Mouse (Mus musculus) MEL (cell line): ENCODE data around the gene Rnase4. TPM values are rescaled to one million over a fixed set of nuclear protein-coding genes. Genes with fewer than 3 reads are reported as not detected.

ENCODE experiments used
- DNase-seq: peaks from one replicate; pipeline ENCODE4 v3.0.0; 2011; ENCODE audit warnings: low read depth, low spot score
- H3K27ac ChIP-seq: 2 replicates; pipeline ENCODE4 v1.5.1; 2012; ENCODE audit warnings: low read depth, mild to moderate bottlenecking, control low read depth, low read length, moderate library complexity; ENCODE audit not compliant: control insufficient read depth
- H3K27me3 ChIP-seq, 2 experiments: fragments of 150-350 bp in 1 of 2; sonication (generic) in 1 of 2; 2 replicates each; pipeline ENCODE4 v1.6.1; 2012; ENCODE audit warnings: low read length in 2 of 2, mild to moderate bottlenecking in 2 of 2, improper control_type of control experiment in 1 of 2, moderate library complexity in 1 of 2; ENCODE audit not compliant: insufficient read depth in 2 of 2, control insufficient read depth in 1 of 2
- H3K36me3 ChIP-seq, 2 experiments: 2 replicates each; pipeline ENCODE4 v1.6.1; 2012 to 2014; ENCODE audit warnings: low read length in 2 of 2, improper control_type of control experiment in 1 of 2, inconsistent platforms in 1 of 2, mild to moderate bottlenecking in 1 of 2; ENCODE audit not compliant: insufficient read depth in 2 of 2, control insufficient read depth in 1 of 2
- H3K4me1 ChIP-seq, 2 experiments: fragments of 150-350 bp in 1 of 2; sonication (generic) in 1 of 2; 2 replicates each; pipeline ENCODE4 v1.6.1; 2012; ENCODE audit warnings: low read length in 2 of 2, improper control_type of control experiment in 1 of 2, mild to moderate bottlenecking in 1 of 2; ENCODE audit not compliant: insufficient read depth in 2 of 2, control insufficient read depth in 1 of 2
- H3K4me3 ChIP-seq, 2 experiments: fragments of 150-350 bp in 1 of 2; sonication (generic) in 1 of 2; 2 replicates each; pipeline ENCODE4 v1.5.1; 2012; ENCODE audit warnings: low read depth in 2 of 2, low read length in 2 of 2, mild to moderate bottlenecking in 2 of 2, moderate library complexity in 2 of 2, control low read depth in 1 of 2, improper control_type of control experiment in 1 of 2; ENCODE audit not compliant: control insufficient read depth in 1 of 2, insufficient read depth in 1 of 2
- H3K79me2 ChIP-seq: 2 replicates; pipeline ENCODE4 v1.6.1; 2012; ENCODE audit warnings: mild to moderate bottlenecking, low read length, moderate library complexity; ENCODE audit not compliant: control insufficient read depth, poor library complexity, insufficient read depth
- H3K9ac ChIP-seq: 2 replicates; pipeline ENCODE4 v1.6.1; 2012; ENCODE audit warnings: low read depth, mild to moderate bottlenecking, control low read depth, low read length, moderate library complexity; ENCODE audit not compliant: control insufficient read depth, poor library complexity, severe bottlenecking
- H3K9me3 ChIP-seq: fragments of 150-350 bp; sonication (generic); replicated peaks from 2 replicates; pipeline ENCODE4 v1.6.1; 2012; ENCODE audit warnings: mild to moderate bottlenecking, low read length, improper control_type of control experiment, moderate library complexity; ENCODE audit not compliant: insufficient read depth
- CTCF ChIP-seq, 3 experiments: IDR thresholded peaks in 2 of 3; conservative IDR thresholded peaks in 1 of 3; 2 replicates each; pipeline ENCODE4 v1.5.1; 2011 to 2012; ENCODE audit warnings: low read length in 3 of 3, low read depth in 2 of 3, mild to moderate bottlenecking in 2 of 3, improper control_type of control experiment in 1 of 3, inconsistent platforms in 1 of 3, mixed read lengths in 1 of 3, moderate library complexity in 1 of 3; ENCODE audit not compliant: control insufficient read depth in 1 of 3, insufficient read depth in 1 of 3, poor library complexity in 1 of 3, severe bottlenecking in 1 of 3
- E2F4 ChIP-seq: IDR thresholded peaks from 2 replicates; pipeline ENCODE4 v1.6.1; 2011; ENCODE audit warnings: low read depth, low read length, improper control_type of control experiment, borderline replicate concordance
- ELF1 ChIP-seq: IDR thresholded peaks from 2 replicates; pipeline ENCODE4 v1.6.1; 2014; ENCODE audit warnings: low read depth, mild to moderate bottlenecking, inconsistent platforms, low read length, improper control_type of control experiment, moderate library complexity
- EP300 ChIP-seq, 2 experiments: IDR thresholded peaks; 2 replicates each; pipeline ENCODE4 v1.6.1; 2011; ENCODE audit warnings: improper control_type of control experiment in 2 of 2, low read length in 2 of 2, low read depth in 1 of 2, mild to moderate bottlenecking in 1 of 2
- GABPA ChIP-seq: IDR thresholded peaks from 2 replicates; pipeline ENCODE4 v1.6.1; 2012; ENCODE audit warnings: low read depth, mild to moderate bottlenecking, inconsistent platforms, low read length, improper control_type of control experiment, moderate library complexity
- HCFC1 ChIP-seq: IDR thresholded peaks from 2 replicates; pipeline ENCODE4 v1.6.1; 2012; ENCODE audit warnings: low read depth, mild to moderate bottlenecking, inconsistent platforms, low read length, improper control_type of control experiment, moderate library complexity
- JUND ChIP-seq: IDR thresholded peaks from 2 replicates; pipeline ENCODE4 v1.6.1; 2011; ENCODE audit warnings: low read depth, mild to moderate bottlenecking, improper control_type of control experiment, low read length
- KAT2A ChIP-seq: conservative IDR thresholded peaks from 2 replicates; pipeline ENCODE4 v1.6.1; 2012; ENCODE audit warnings: low read depth, low read length, improper control_type of control experiment, inconsistent platforms
- MAFK ChIP-seq: IDR thresholded peaks from 2 replicates; pipeline ENCODE4 v1.6.1; 2011; ENCODE audit warnings: low read depth, mild to moderate bottlenecking, low read length, improper control_type of control experiment, borderline replicate concordance
- MAX ChIP-seq: IDR thresholded peaks from 2 replicates; pipeline ENCODE4 v1.6.1; 2011; ENCODE audit warnings: low read length, improper control_type of control experiment
- MEF2A ChIP-seq: IDR thresholded peaks from 2 replicates; pipeline ENCODE4 v1.6.1; 2014; ENCODE audit warnings: low read depth, mild to moderate bottlenecking, inconsistent platforms, low read length, improper control_type of control experiment; ENCODE audit not compliant: poor library complexity, insufficient replicate concordance, severe bottlenecking; ENCODE audit errors: extremely low read depth
- MYC ChIP-seq: IDR thresholded peaks from 2 replicates; pipeline ENCODE4 v1.6.1; 2011; ENCODE audit warnings: low read depth, mild to moderate bottlenecking, low read length, improper control_type of control experiment, moderate library complexity
- NELFE ChIP-seq: IDR thresholded peaks from 2 replicates; pipeline ENCODE4 v1.6.1; 2011; ENCODE audit warnings: low read depth, low read length, improper control_type of control experiment
- NRF1 ChIP-seq: IDR thresholded peaks from 2 replicates; pipeline ENCODE4 v1.6.1; 2014; ENCODE audit warnings: low read depth, mild to moderate bottlenecking, inconsistent platforms, low read length, improper control_type of control experiment, moderate library complexity; ENCODE audit not compliant: poor library complexity, insufficient read depth, severe bottlenecking
- POLR2A ChIP-seq, 2 experiments: IDR thresholded peaks; 2 replicates each; pipeline ENCODE4 v1.6.1; 2011 to 2012; ENCODE audit warnings: low read length in 2 of 2, mild to moderate bottlenecking in 2 of 2, control low read depth in 1 of 2, improper control_type of control experiment in 1 of 2, low read depth in 1 of 2, moderate library complexity in 1 of 2; ENCODE audit not compliant: control insufficient read depth in 1 of 2, insufficient read depth in 1 of 2, poor library complexity in 1 of 2
- TBP ChIP-seq: IDR thresholded peaks from 2 replicates; pipeline ENCODE4 v1.8.0; 2011; ENCODE audit warnings: low read depth, low read length, improper control_type of control experiment
- TCF12 ChIP-seq: IDR thresholded peaks from 2 replicates; pipeline ENCODE4 v1.6.1; 2014; ENCODE audit warnings: low read depth, mild to moderate bottlenecking, inconsistent platforms, low read length, improper control_type of control experiment, moderate library complexity
- USF2 ChIP-seq, 2 experiments: IDR thresholded peaks; 2 replicates each; pipeline ENCODE4 v1.6.1; 2011 to 2012; ENCODE audit warnings: improper control_type of control experiment in 2 of 2, low read length in 2 of 2, borderline replicate concordance in 1 of 2, inconsistent platforms in 1 of 2, low read depth in 1 of 2, mild to moderate bottlenecking in 1 of 2; ENCODE audit not compliant: insufficient read depth in 1 of 2
- ZMIZ1 ChIP-seq: IDR thresholded peaks from 2 replicates; pipeline ENCODE4 v1.6.1; 2012; ENCODE audit warnings: low read depth, mild to moderate bottlenecking, inconsistent platforms, low read length, improper control_type of control experiment, moderate library complexity
- polyA plus RNA-seq, 2 experiments: library from polyadenylated mRNA; stranded (reverse) in 1 of 2; unstranded in 1 of 2; fragments of >175 nt in 1 of 2; fragments of >200 nt in 1 of 2; gene quantifications; 2 replicates each; pipeline versions ENCODE4 v1.2.1 to v1.2.4; 2012; ENCODE audit warnings: low replicate concordance in 2 of 2, low read depth in 1 of 2; ENCODE audit not compliant: insufficient read length in 2 of 2, insufficient read depth in 1 of 2, missing spikeins in 1 of 2
- total RNA-seq: library from RNA; depleted of rRNA; stranded (reverse); fragments of 300-350 nt; gene quantifications from 2 replicates; pipeline ENCODE4 v1.2.3, GENCODE M21; 2012

Gene Rnase4
- total and polyA plus RNA-seq, 3 experiments = 0.18 TPM; not detected in 2

DNA sequence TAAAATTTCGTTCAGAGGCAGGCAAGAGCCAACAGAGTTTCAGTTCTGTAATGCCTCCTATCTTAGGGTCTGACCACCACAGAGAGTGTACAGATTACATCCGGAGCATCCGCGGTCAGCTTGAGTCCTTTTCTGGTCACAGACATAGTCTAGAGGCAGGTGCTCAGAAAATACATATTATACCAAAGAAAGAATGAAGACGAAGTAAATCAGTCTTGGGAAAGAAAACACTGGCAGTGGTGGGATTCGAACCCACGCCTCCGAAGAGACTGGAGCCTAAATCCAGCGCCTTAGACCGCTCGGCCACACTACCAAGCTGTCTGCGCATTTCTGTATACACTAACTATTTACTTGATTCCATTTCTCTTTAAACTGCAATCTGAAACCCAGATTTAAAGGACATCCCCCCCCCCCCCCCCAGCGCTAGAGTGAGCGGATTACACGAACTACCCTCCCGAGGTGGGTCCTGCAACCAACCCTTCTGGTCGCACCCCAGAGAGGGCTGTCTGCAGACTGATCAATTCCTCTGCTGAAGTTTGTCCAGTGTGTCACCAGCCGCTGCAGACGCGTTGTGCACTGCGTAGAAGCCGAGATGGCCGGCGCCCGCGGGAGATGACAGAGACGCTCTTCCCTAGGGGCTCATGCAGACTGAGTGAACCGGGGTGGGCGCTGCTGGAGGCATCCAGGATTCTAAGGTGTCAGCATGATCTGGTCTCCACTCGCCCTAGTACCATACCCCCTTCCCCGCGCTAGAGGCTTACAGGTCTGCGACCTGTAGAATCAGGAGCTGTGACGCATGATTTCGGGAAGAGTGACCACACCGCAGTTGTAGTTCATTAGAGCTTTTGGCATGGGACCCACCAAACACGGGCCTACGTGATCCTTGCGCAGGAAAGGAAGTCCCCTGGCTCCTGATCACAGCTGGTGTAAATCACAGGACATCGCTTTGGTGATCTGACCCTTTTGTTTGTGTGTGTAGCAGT, 8.0 kb upstream of the Rnase4 start:
- no peaks in the 10 kb centered on the region for H3K79me2 ChIP-seq
- peaks cover 0 to 7% of the 10 kb centered on the region in 2 experiments; a peak in 2 of 4 replicates for H3K4me1 ChIP-seq
- peak overlapping the region; percentile 55 to 65 for H3K4me3 ChIP-seq
- DNase-seq = peak; percentile 83
- peaks cover 0 to 2% of the 10 kb centered on the region in 2 experiments; a peak in 1 of 4 replicates for H3K36me3 ChIP-seq
- H3K27me3 ChIP-seq = no peaks in the 10 kb centered on the region; a peak in 1 of 4 replicates
- TF ChIP-seq KAT2A (no peak), TBP (peak; percentile 99)
- H3K9me3 ChIP-seq = no peaks in the 10 kb centered on the region
- H3K27ac ChIP-seq = no peak overlapping the region
- H3K9ac ChIP-seq = peak overlapping the region; percentile 37

DNA sequence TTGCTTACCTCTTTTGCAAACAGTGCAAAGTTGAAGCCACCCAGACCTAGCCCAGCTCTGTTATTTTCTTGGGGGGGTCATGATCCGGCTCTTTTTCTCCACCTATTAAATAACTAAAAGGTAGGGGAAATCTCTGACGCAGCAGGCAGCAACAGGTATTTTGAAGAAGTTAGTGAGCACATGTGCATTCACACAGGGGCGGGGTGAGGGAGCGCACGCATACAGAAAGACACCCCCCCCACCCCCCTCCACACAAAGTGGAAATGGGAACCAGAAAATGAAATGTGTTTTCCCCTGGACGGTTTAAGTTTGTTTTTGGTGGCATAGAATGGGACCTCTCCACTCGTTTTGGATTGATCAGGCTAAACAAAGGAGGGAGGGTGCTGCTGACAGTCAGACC, 7.1 kb upstream of the Rnase4 start:
- no peaks in the 10 kb centered on the region; a peak in 1 of 4 replicates for H3K27me3 ChIP-seq
- H3K79me2 ChIP-seq = no peaks in the 10 kb centered on the region
- peaks cover 0 to 2% of the 10 kb centered on the region in 2 experiments; a peak in 1 of 4 replicates for H3K36me3 ChIP-seq
- peak overlapping the region; percentile 30 for H3K27ac ChIP-seq
- H3K9ac ChIP-seq = peak overlapping the region; percentile 50
- H3K4me3 ChIP-seq = peak overlapping the region; percentile 55 to 65
- no peaks in the 10 kb centered on the region for H3K9me3 ChIP-seq
- no peak for TF ChIP-seq JUND
- TF ChIP-seq MYC = no peak
- no peak for TF ChIP-seq MAX
- TF ChIP-seq CTCF (IDR thresholded peaks at IDR 0.05 in 2 of 3, conservative IDR thresholded peaks at IDR 0.05 in 1 of 3; ENCODE audit: control insufficient read depth in 1 of 3, insufficient read depth in 1 of 3, low read depth in 2 of 3, low read length in 3 of 3, poor library complexity in 1 of 3, severe bottlenecking in 1 of 3) = no peak
- TF ChIP-seq KAT2A = no peak
- TF ChIP-seq HCFC1 = no peak
- TF ChIP-seq ELF1 = no peak
- TF ChIP-seq NELFE = no peak
- TF ChIP-seq TBP = no peak
- TF ChIP-seq TCF12 = no peak
- no peak for TF ChIP-seq EP300 (IDR thresholded peaks at IDR 0.05; ENCODE audit: low read depth in 1 of 2, low read length in 2 of 2)
- TF ChIP-seq GABPA = no peak
- TF ChIP-seq ZMIZ1 = no peak
- TF ChIP-seq MEF2A = no peak
- no peak for TF ChIP-seq POLR2A (IDR thresholded peaks at IDR 0.05; ENCODE audit: control insufficient read depth in 1 of 2, insufficient read depth in 1 of 2, low read depth in 1 of 2, low read length in 2 of 2, poor library complexity in 1 of 2)
- TF ChIP-seq E2F4 = no peak
- TF ChIP-seq USF2 (IDR thresholded peaks at IDR 0.05; ENCODE audit: borderline replicate concordance in 1 of 2, insufficient read depth in 1 of 2, low read depth in 1 of 2, low read length in 2 of 2) = no peak
- no peak for TF ChIP-seq NRF1
- no peak for TF ChIP-seq MAFK
- DNase-seq = peak; percentile 81
- peaks cover 0 to 7% of the 10 kb centered on the region in 2 experiments; a peak in 2 of 4 replicates for H3K4me1 ChIP-seq
